Comparison of ENCODE assay signal across 8 mouse cellular contexts in genomic region chr8:109608271-109609152, GRCm38 (mm10). TPM values are rescaled to one million over a fixed set of nuclear protein-coding genes. Genes with fewer than 3 reads are reported as not detected.
DNase-seq lines count a peak whose midpoint lies in the region; ATAC-seq lines count a peak whose summit lies in the region.

TSS of gene Dhodh (minus strand) at chr8:109608673.

- peaks cover 2% of the 10 kb centered on the region; the same call in 1 of the 2 replicates for H3K4me1 ChIP-seq in hindbrain, embryonic 11.5 days (replicated peaks; ENCODE audit: control insufficient read depth, insufficient read depth, low read length)

- H3K4me3 ChIP-seq in hindbrain, embryonic 11.5 days (ENCODE audit: low read depth, low read length), result peak within 1 kb of the TSS; percentile 55

- no peaks in the 10 kb centered on the region for H3K27me3 ChIP-seq in hindbrain, embryonic 11.5 days (ENCODE audit: control insufficient read depth, insufficient read depth, low read length)

- WGBS in hindbrain, embryonic 11.5 days, result under 1% methylated on average over 42 of the region's 42 CpGs

- peak; percentile 100 for ATAC-seq in hindbrain, embryonic 11.5 days (ENCODE audit: low FRiP score)

- H3K36me3 ChIP-seq in hindbrain, embryonic 11.5 days (ENCODE audit: control insufficient read depth, insufficient read depth, low read length), result no peaks in the 10 kb centered on the region

- H3K27ac ChIP-seq in hindbrain, embryonic 11.5 days (ENCODE audit: low read depth, low read length), result peak within 1 kb of the TSS; percentile 95

- DNase-seq in Muller cell, postnatal 12 days (ENCODE audit: inconsistent ontology term), result peak; percentile 97
- DNase-seq in cerebellum, adult 9-11 months, result peak; percentile 98
- DNase-seq in frontal cortex, adult 2 months (ENCODE audit: extremely low spot score in 1 of 2, low spot score in 1 of 2), result peak; percentile 96 to 98
- peak; percentile 94 for DNase-seq in hindbrain, embryonic 11.5 days (ENCODE audit: low spot score)
- peak; percentile 96 to 97 for DNase-seq in layer of hippocampus, postnatal 10 days (ENCODE audit: low spot score in 2 of 2)
- DNase-seq in lung, postnatal 10 days, result peak; percentile 98
- peak; percentile 94 for DNase-seq in ovary, postnatal 36 days (ENCODE audit: low spot score)
- peak; percentile 97 for DNase-seq in thymus, postnatal 25 days

- H3K4me2 ChIP-seq in hindbrain, embryonic 11.5 days (replicated peaks; ENCODE audit: low read depth, low read length), result peak within 1 kb of the TSS; percentile 78

- peak within 1 kb of the TSS; percentile 86 for H3K9ac ChIP-seq in hindbrain, embryonic 11.5 days (ENCODE audit: low read depth, low read length)

- no peaks in the 10 kb centered on the region for H3K9me3 ChIP-seq in hindbrain, embryonic 11.5 days (ENCODE audit: control insufficient read depth, low read length)

RNA-seq across cellular contexts. Expression of gene Dhodh, which starts in this region (rescaled TPM):
- polyA plus RNA-seq in frontal cortex, adult 2 months (2012; rRNA removed), result 24.3 and 25.4 TPM in 2 replicates
- 34.4 and 36.3 TPM in 2 replicates for polyA plus RNA-seq in hindbrain, embryonic 11.5 days (2014; fragmentation: Nextera tagmentation; extraction: Ambion mirVana)
- total RNA-seq in layer of hippocampus, postnatal 10 days (2021), result 10 to 100 TPM; 20.9 to 25.9 TPM

Comparison
In these comparisons a context has a peak if more than half of its experiments do, and no peak if none do; other contexts are left out.
1. Peak in every context shown above with its lines: DNase-seq, ATAC-seq, H3K4me3 ChIP-seq and H3K27ac ChIP-seq.